Mouse (Mus musculus): ENCODE results near the gene Tmem216. TPM values are rescaled to one million over a fixed set of nuclear protein-coding genes. Genes with fewer than 3 reads are reported as not detected.

Gene Tmem216
- 51.3 and 61.5 TPM in 2 replicates for polyA plus RNA-seq (2012; rRNA removed)
- 55.8 and 58.6 TPM in 2 replicates for polyA plus RNA-seq (2014; fragmentation: Nextera tagmentation; extraction: Ambion mirVana)

DNA sequence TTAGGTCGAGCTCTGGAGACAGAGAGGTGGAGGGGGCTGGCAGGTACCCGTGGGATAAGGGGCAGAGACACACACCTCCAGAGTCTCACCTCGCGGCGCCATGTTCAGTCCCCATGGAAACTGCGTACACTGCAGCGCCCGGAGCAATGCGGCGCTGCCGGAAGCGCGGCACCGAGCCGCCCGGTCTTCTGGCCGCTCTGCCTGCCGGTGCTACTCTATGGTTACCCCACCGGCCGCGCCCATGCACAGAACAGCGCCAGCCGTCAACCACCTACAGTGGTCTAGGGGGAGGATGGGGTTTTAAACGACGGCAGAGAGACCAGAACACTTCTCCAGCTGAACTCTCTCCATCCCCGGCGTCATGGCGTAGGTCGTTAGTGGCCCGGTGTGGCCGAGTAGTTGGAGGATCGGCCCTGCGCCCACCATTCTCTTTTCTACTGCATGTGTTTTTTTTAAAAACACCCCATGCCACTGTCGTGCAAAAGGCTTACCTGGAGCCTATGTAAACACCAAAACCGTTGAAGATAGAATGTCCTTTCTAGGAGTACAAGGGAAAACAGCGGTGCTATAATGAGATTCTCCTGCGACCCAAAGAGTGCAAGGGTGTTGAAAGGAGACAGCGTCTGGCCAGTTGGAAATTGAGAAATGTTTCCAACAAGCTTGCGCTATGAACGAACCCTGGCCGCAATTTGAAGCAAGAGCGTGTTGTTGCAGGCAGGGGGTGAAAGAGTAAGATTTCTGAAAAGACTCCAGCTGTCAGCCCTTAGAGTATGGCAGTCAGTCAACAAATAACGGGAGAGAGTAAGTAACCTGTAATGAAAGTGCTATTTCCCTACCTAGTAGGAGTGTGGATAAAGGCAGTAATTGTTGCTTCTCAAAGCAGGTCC lies at the start of gene Tmem216:
Gene Tmem216, minus strand, starts transcription at position 615 of the 887 bp plus-strand sequence.
- Histone ChIP-seq H3K36me3 (ENCODE audit: control insufficient read depth, insufficient read depth, low read length) (peaks cover 20% of the 10 kb centered on the region), H3K4me2 (replicated peaks; ENCODE audit: low read depth, low read length, severe bottlenecking) (peak within 1 kb of the TSS; percentile 80), H3K27me3 (ENCODE audit: control insufficient read depth, insufficient read depth, low read length) (no peaks in the 10 kb centered on the region), H3K9ac (ENCODE audit: low read depth, low read length, severe bottlenecking) (peak within 1 kb of the TSS; percentile 62), H3K27ac (replicated peaks; ENCODE audit: low read depth, low read length) (peak within 1 kb of the TSS; percentile 70), H3K4me1 (ENCODE audit: control insufficient read depth, insufficient read depth, low read length) (peaks cover 15% of the 10 kb centered on the region), H3K4me3 (replicated peaks; ENCODE audit: low read length) (peak within 1 kb of the TSS; percentile 57), H3K9me3 (ENCODE audit: control insufficient read depth, low read length) (no peaks in the 10 kb centered on the region)
- no peak for TF ChIP-seq POLR2A (IDR thresholded peaks at IDR 0.05; ENCODE audit: borderline replicate concordance, extremely low read depth, insufficient read depth, insufficient read length)
- peak; percentile 86 for DNase-seq (ENCODE audit: low spot score)
- ATAC-seq (ENCODE audit: low FRiP score, low read depth), result peak; percentile 95
- under 1% methylated on average over 43 of the region's 43 CpGs for WGBS

DNA sequence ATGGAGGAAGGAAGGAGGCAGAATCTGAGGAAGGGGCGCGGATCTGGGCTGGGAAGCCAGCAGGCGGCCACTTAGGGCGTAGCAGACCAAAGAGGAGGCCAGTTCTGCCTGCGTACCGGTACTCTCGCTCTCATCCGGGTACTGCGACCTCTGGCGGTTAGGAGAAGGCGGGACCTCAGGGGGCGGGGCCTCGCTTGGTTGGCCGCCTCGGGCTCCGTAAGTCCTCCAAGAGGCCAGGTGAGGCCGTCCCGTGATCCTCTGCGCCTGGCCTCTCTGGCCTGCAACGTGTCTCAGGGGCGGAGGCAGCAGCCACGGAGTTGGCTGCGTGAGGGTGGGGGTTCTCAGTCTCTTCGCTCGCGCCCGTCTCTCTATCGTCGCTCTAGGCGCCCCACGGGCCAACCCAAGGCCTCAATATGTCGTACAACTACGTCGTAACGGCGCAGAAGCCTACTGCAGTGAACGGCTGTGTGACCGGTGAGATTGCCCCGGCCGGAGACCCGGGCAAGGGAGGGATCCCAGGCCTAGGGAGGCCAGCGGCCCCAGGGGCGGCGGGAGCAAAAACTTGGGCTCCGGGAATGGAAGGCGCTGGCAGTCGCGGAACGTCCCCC lies 49.4 kb upstream of the Tmem216 start, which contains the start of the genes Ddb1 and Tkfc:
Gene Ddb1, plus strand, starts transcription at position 35 of the 608 bp plus-strand sequence.
Gene Tkfc, minus strand, starts transcription at position 362 of the 608 bp plus-strand sequence.
- peak; percentile 99 for DNase-seq (ENCODE audit: low spot score)
- H3K36me3 ChIP-seq (ENCODE audit: control insufficient read depth, insufficient read depth, low read length), result peaks cover 36% of the 10 kb centered on the region
- peak; percentile 96 for ATAC-seq (ENCODE audit: low FRiP score, low read depth)
- H3K9ac ChIP-seq (ENCODE audit: low read depth, low read length, severe bottlenecking), result peak within 1 kb of the TSS; percentile 92
- H3K27me3 ChIP-seq (ENCODE audit: control insufficient read depth, insufficient read depth, low read length), result no peaks in the 10 kb centered on the region
- peak within 1 kb of the TSS; percentile 86 for H3K27ac ChIP-seq (replicated peaks; ENCODE audit: low read depth, low read length)
- peak within 1 kb of the TSS; percentile 68 for H3K4me2 ChIP-seq (replicated peaks; ENCODE audit: low read depth, low read length, severe bottlenecking)
- peak; percentile 98 for TF ChIP-seq POLR2A (IDR thresholded peaks at IDR 0.05; ENCODE audit: borderline replicate concordance, extremely low read depth, insufficient read depth, insufficient read length)
- no peaks in the 10 kb centered on the region for H3K9me3 ChIP-seq (ENCODE audit: control insufficient read depth, low read length)
- WGBS, result under 1% methylated on average over 43 of the region's 49 CpGs
- H3K4me1 ChIP-seq (ENCODE audit: control insufficient read depth, insufficient read depth, low read length), result peaks cover 21% of the 10 kb centered on the region
- H3K4me3 ChIP-seq (replicated peaks; ENCODE audit: low read length), result peak within 1 kb of the TSS; percentile 85

DNA sequence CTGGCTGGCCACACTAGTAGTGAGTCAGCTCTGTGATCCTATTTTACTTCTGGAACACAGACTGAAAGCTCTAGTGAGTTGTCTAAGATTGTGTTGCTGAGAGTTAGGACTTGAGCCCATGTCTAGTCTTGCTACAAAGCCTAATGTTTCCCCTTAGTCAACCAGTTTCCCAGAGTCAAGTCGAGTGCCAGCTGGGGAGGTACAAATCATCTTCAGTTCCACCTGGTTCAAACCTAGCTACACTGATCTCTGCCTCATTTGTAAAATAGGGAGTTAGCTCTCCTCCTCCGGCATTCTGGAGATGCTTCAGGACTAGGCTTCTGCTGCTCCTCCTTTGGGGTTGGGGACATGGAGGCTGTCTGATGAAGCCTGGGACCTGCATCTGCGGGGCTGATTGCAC lies 48.5 kb upstream of the Tmem216 start:
- no peaks in the 10 kb centered on the region for H3K9me3 ChIP-seq (ENCODE audit: control insufficient read depth, low read length)
- DNase-seq (ENCODE audit: low spot score) (no peak), ATAC-seq (ENCODE audit: low FRiP score, low read depth) (no peak)
- H3K9ac ChIP-seq (ENCODE audit: low read depth, low read length, severe bottlenecking), result peak overlapping the region; percentile 92
- peak overlapping the region; percentile 86 for H3K27ac ChIP-seq (replicated peaks; ENCODE audit: low read depth, low read length)
- no peak for TF ChIP-seq POLR2A (IDR thresholded peaks at IDR 0.05; ENCODE audit: borderline replicate concordance, extremely low read depth, insufficient read depth, insufficient read length)
- no peaks in the 10 kb centered on the region for H3K27me3 ChIP-seq (ENCODE audit: control insufficient read depth, insufficient read depth, low read length)
- peak overlapping the region; percentile 85 for H3K4me3 ChIP-seq (replicated peaks; ENCODE audit: low read length)
- WGBS, result 33% methylated on average over 3 of the region's 3 CpGs
- H3K4me1 ChIP-seq (ENCODE audit: control insufficient read depth, insufficient read depth, low read length), result peaks cover 21% of the 10 kb centered on the region
- peaks cover 30% of the 10 kb centered on the region for H3K36me3 ChIP-seq (ENCODE audit: control insufficient read depth, insufficient read depth, low read length)
- H3K4me2 ChIP-seq (replicated peaks; ENCODE audit: low read depth, low read length, severe bottlenecking), result peak overlapping the region; percentile 68

DNA sequence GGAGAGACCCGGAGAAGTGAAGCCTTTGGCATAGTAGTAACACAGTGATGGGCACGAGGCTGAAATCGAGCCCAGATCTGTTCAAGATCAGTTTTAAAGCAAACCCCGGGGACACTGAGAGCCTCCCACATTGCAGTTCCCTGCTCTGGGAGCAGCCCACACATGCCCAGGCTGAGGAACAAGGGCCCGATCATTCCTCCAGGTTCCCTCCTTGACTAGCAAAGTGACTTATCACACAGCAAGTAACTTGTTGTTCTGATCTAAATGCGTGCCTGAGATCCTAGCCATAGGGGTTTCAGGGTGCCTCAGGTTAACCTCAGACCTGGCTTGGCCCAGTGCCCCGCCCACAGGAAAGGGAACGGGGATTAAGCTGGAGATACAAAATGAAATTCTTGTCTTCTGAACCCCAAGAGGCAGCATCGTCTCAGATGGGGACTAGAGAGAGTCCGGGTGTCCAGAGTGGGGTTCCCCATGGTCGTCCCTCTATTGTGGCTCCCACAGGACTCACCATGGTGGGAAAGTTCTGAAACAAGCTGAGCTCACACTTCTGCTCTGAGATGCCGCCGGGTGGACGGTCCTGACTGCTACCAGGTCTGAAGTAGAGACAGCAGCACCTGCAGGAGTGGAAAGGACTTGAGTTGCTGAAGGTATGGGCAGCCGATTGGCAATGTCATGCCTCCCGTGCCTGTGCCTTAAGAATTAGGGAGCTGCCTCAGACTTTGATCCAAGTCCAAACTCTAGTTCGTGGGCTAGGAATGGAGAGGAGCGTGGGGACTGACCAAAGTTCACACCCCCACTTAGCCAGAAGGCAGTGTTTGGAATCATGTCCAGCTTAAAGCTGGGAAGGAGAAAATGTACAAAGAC lies 47.9 kb upstream of the Tmem216 start:
- no peak overlapping the region for H3K9ac ChIP-seq (ENCODE audit: low read depth, low read length, severe bottlenecking)
- no peak overlapping the region for H3K27ac ChIP-seq (replicated peaks; ENCODE audit: low read depth, low read length)
- no peak overlapping the region for H3K4me2 ChIP-seq (replicated peaks; ENCODE audit: low read depth, low read length, severe bottlenecking)

More for the DNA sequence above, 47.9 kb upstream of the Tmem216 start:
- Histone ChIP-seq H3K4me3 (replicated peaks; ENCODE audit: low read length) (no peak overlapping the region; the same call in 1 of the 2 replicates), H3K4me1 (ENCODE audit: control insufficient read depth, insufficient read depth, low read length) (peaks cover 21% of the 10 kb centered on the region), H3K27me3 (ENCODE audit: control insufficient read depth, insufficient read depth, low read length) (no peaks in the 10 kb centered on the region), H3K9me3 (ENCODE audit: control insufficient read depth, low read length) (no peaks in the 10 kb centered on the region), H3K36me3 (ENCODE audit: control insufficient read depth, insufficient read depth, low read length) (peaks cover 25% of the 10 kb centered on the region)
- WGBS, result 87% methylated on average over 18 of the region's 18 CpGs
- DNase-seq (ENCODE audit: low spot score), result no peak
- no peak for ATAC-seq (ENCODE audit: low FRiP score, low read depth)
- no peak for TF ChIP-seq POLR2A (IDR thresholded peaks at IDR 0.05; ENCODE audit: borderline replicate concordance, extremely low read depth, insufficient read depth, insufficient read length)

Measured in limb, embryonic 14.5 days (tissue).